Mouse (Mus musculus): ENCODE measurements around the gene Ccdc93.

The Ccdc93 gene

DNA sequence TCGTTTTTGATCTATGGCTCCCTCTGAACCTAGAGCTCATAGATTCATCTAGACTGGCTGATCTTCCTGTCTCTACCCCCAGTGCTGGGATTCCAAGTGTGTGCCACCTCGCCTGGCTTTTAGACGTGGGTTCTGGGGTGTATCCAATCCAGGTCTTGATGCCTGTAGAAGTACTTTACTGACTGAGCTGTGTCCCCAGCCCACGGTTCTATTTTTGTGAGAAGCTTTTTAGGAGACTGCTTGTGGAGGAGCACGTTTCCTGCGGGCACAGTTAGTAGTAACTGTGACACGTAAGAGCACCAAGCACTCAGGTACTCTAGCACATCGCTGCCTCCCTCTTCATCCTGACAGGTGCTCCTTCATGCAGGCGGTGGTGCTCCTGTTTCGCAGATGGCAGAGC is 16.4 kb downstream of the Ccdc93 start:
- DNase-seq (ENCODE audit: low read depth, low spot score), result no peak

DNA sequence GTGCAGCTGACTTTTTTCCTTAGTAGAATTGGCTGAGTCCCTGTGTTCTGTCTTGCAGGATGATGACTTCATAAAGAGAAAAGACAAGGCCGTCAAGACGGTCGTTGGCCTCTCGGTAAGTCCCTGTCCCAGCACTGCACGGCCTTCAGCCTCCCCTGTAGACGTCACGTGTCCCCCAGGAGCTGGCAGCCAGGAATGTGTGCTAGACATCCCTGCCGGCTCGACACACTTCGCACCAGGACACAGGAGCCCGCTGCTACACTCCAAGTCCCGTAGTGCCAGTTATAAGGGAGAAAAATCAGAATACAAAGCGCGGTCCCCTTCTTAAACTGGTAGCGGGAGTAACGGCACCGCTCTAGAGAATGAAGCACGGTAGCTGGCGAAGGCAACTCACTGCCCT is 17.3 kb downstream of the Ccdc93 start:
- DNase-seq (ENCODE audit: low read depth, low spot score), result no peak

DNA sequence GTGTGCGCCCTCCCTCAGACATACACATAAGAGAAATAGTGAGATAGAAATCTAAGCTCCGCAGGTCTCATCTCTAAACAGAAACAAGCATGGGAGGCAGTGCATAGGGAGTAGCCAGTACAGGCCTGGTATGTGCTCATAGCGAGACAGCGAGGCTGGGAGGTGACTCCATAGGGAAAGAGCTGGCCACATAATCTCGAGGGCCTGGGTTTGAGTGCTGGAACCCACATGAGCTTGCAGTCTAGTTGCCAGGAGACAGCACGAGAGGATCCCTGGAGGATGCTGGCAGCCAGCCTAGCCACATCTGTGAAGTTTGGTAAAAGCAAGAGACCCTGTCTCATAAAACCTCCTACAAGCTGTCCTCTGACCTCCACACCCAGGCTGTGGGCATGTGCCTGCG is 20.2 kb downstream of the Ccdc93 start:
- no peak for DNase-seq (ENCODE audit: low read depth, low spot score)

DNA sequence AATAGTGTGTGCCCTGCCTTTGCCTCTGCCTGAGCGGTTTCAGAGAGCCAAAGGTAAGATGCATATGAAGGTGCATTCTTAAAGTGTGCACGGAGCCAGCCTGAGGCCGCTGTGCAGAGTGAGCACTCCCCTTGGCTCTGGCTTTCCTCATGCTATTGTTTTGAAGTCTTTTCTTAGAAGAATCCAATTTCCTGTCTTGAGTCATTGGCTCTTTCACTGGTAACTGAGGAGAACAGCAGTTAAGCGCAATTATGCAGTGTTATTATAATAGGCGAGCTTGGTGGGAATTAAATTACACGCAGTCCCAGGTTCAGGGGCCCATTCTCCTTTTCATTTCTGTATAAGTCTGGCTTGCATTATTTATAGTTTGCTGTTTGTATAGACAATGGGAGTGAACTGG is 21.6 kb downstream of the Ccdc93 start:
- DNase-seq (ENCODE audit: low read depth, low spot score), result no peak

DNA sequence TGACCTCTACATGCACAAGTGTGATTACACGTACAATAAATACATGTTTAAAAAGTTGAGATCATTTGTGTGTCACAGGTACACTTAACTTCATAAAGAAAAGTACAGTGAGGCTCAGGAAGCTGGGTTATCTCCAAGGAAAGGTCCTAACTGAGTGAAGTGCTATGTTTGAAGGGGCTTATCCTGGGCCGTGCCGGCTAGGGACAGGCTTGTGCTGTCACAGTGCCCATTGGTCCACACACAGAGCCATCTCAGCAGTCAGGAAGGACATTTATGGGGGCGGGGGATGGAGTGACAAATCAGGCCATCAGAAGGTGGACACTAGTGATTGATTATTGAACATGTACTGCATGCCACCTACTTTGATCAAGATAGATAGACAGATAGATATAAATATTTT is 22.2 kb downstream of the Ccdc93 start:
- DNase-seq (ENCODE audit: low read depth, low spot score), result no peak

DNA sequence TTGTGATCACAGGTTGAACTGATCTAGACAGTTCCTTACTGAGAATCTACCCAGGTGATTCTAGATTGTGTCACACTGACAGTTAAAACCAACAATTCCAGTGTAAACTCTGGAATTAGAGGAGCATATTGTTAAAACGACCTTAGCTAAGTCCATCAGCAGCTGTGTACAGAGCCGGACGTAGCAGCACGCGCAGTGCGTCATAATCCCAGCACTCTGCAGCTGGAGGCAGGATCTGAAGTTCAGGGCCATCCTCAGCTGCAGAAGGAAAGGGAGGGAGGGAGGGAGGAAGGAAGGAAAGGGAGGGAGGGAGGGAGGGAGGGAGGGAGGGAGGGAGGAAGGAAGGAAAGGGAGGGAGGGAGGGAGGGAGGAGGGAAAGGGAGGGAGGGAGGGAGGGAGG is 24.1 kb downstream of the Ccdc93 start:
- DNase-seq (ENCODE audit: low read depth, low spot score), result no peak

DNA sequence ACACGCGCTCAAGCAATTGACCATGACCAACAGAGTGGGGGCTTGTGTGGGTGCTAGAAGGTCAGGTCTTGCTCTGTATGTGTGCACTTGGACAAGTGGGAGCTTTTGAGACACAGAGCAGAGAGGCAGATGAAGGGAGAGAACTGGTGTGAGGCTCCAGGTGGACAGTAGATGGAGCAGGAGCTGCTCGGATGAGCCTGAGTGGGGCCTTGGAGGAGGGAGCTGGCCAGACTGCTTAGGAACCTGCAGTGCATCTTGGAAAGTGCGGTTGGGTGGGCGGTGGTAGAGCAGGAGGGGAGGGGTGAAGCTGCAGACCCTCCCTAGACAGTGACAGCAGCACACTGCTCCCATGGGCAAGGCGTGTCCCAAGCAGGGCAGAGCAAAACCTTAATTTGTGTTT is 29.2 kb downstream of the Ccdc93 start:
- no peak for DNase-seq (ENCODE audit: low read depth, low spot score)

DNA sequence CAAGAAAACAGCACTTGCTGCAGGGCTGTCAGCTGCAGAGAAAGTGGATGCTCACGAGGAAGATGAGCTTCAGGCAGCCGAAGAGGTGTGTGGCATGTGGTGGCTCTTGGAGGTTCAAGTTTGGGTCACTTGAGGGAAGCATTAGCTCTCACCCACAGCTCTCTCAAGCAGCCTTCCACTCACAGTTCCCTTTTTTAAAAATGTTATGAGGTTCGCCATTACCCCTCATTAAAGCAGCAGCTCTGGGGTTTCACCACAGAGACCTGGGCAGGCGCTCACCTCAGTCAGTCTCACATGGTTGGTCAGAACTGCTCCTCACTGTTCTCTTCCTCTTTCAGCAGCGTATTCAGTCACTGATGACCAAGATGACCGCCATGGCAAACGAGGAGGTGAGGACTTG is 31.0 kb downstream of the Ccdc93 start:
- DNase-seq (ENCODE audit: low read depth, low spot score), result no peak

DNA sequence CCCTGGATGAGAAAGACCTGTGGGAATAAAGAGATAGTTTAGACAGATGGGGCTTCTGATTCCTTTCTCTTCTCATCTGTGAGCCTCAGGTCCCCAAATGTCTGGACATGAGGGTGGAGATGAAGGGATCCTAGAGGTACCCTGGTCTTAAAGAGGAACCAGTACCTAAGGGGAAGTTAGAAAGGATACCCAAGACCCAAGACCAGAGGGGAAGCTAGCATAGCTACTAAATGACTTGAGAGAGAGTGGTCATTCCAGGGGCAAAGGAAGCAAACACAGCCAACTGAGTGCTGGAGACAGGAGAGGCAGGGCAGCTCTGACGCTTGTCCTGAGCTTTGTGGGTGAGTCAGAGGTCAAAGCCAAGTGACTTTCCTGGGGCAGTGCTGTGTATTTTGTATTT is 31.8 kb downstream of the Ccdc93 start:
- DNase-seq (ENCODE audit: low read depth, low spot score), result no peak

DNA sequence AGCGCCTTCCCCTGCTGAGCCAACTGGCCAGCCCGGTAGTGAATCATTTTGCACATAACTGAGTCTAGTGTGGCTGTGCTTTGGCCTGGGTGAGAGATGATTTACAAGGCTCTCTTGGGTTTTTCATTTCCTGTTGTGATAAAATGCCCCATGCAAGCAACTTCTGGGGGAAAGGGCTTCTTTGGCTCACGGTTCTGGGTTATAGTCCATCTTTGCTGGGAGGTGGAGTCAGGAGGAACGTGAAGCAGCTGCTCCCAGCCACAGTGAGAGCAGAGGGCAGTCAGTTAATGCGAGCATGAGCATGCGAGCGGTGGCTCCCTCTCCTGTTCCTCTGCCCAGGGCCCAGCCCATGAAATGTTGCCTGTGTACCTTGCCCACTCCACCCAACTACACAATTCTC is 33.0 kb downstream of the Ccdc93 start:
- no peak for DNase-seq (ENCODE audit: low read depth, low spot score)

DNA sequence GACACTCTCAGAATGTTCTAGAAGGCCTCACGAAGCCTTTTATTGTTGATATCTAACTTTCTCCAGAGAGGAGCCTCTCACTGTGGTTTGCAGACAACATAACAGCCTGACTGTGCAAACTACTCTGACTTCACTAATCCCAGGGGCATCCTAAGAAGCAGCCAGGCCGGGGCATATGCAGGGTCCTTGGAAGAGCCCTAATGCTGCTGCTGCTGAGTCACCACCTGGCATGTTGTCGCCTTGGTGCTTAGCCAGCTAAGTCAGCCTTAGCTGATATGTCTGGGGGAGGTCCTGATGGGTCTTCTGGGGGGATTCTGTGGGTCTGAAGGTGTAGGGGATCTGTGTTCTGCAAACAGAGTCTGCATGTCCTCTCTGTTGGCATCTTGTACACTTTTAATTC is 35.4 kb downstream of the Ccdc93 start:
- no peak for DNase-seq (ENCODE audit: low read depth, low spot score)

DNA sequence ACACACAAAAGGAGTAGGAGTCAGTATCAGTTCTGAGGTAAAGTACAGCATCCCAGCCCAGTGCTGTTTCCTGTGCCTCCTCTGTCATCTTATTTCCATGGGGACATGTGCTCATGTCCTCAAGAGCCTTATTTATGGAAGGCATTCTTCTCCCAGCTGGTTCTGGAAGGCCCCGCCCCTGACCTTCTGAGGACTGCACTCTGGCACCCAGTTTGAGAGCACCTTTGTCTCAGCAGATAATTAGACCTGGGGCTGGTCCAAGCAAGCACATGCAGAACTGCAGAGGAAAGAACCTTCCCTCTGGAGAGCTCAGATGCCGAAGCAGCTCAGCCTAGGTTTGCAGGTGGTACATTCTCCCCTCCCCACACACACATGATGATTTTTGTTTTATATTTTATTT is 37.4 kb downstream of the Ccdc93 start:
- DNase-seq (ENCODE audit: low read depth, low spot score), result no peak

DNA sequence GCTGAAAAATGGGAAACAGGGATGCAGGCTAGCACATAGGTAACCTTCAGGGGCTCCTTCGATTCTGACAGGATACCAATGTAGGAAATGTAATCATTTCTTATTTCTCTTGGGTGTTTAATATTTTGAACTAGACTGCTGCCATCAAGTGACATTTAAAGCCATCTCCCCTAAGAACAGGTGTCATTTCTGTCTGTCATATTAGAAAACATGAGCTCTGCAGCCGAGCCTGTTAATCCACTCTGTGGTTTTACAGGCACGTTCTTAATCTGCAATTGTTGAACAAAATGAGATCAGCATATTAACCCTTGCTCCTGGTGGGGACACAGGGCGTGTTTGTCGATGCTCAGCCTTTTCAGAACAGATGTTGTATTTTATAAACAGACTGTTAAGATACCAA is 40.7 kb downstream of the Ccdc93 start:
- DNase-seq (ENCODE audit: low read depth, low spot score), result no peak

DNA sequence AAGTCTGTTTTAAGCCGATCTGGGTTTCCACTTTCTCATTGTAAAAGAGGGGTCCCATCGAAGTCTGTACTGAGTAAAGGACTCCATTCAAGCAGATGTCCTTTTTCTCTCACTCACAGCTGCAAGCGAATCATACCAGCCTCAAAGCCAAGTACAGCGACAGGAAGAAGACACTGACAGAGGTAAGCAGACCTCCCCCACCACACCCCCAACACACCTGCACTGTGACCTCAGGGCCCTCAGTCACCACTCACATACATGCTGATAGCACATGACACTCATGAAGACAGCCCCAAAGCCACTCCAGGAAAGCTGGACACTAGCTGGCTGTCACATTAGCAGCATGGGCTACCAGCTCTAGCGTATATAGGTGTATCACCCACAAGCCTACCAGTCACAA is 46.9 kb downstream of the Ccdc93 start:
- no peak for DNase-seq (ENCODE audit: low read depth, low spot score)

DNA sequence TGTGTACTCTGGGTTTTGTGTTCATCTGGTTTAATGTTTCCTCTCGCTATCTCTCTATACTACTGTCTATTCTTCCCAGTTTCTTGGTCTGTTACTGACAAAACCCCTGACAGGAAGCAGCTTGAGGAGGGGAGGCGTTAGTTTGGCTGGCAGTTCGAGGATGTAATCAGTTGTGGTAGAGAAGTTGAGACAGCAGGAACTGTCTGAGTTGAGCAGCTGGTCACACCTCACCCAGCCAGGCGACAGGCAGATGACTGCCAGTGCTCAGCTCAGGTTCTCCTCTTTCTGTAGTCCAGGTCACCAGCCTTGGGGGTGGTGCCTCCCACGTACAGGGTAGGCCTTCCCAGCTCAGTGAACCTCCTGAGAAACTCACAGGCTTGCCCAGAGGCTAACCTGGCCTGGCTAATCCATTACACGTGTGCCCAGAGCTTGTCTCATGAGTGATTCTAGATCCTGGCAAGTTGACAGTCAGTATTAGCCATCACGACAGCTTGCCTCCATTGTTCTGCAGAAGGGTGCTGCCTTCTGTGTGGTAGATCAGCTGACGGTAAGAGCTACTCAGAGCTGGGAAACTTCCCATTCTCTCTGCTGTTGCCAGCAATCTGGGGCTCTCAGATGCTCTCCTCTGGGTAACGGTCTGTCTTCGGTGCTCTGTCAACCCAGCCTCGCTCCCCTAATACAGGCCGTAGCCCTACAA is 47.6 kb downstream of the Ccdc93 start:
- no peak for DNase-seq (ENCODE audit: low read depth, low spot score)

DNA sequence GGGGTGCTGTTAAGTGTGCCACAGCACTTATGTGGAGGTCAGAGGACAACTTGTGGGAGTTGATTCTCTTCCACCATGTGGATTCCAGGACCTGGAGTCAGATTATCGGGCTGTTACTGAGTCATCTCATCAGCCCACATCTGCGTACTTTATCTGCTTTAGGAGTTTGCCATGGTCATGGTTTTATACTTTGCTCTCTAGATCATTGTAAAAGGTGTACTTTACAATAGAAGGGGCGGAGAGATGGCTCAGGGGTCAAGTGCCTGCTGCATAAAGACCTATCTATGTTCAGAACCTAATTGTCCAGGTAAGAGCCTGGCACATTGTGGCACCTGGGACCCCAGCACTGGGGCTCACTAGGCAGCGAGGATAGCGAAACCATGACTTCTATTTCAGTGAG is 48.6 kb downstream of the Ccdc93 start:
- no peak for DNase-seq (ENCODE audit: low read depth, low spot score)

DNA sequence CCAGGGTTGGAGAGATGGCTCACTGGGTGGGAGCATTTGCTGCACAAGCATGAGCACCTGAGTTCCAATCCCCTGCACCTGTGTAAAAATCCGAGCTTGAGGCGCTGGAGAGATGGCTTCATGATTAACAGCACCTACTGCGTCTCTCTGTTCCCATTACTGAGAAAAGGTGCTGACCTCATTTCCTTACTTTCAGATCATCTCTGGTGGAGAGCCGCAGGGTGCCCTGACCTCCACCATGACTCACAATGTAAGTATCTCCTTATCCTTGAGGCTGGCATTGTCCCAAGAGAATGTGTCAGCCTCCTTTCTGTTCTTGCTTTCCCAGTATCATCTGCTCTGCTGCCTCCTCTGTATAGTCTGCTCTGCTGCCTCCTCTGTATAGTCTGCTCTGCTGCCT is 52.2 kb downstream of the Ccdc93 start:
- DNase-seq (ENCODE audit: low read depth, low spot score), result no peak

DNA sequence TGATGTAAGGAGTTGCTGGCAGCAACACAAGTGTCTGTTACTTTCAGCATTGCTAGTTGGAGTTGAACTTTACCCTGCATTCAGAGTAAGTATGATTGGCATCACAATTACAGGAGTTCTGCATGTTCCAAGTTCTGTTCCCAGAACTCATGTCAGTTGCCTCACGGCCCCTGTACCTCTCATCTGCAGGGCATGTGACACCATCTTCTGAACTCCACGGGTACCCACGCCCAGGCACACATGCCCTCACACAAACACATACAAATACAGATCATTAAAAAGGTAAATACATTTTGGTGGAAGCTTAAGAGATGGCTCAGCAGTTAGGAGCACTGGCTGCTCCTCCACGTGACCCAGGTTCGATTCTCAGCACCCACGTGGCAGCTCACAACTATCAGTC is 56.0 kb downstream of the Ccdc93 start:
- no peak for DNase-seq (ENCODE audit: low read depth, low spot score)

DNA sequence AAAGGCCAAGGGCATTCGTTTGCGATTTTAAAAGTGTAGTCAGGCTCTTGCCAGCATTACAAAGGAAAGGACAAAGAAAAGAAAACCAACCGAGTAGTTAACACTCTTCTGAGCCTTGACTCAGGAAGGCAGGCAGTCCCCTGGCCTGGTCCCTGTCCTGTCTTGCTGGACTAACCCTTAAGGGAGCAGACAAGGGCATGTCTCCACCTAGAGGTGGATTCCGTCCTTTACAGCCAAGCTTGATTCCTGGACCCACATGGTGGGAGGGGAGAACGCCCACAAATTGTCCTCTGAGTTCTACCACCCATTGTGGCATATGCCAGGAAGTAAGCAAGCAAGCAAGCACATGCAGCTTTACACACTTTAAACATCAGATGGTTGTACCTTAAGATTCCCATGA is 59.4 kb downstream of the Ccdc93 start:
- no peak for DNase-seq (ENCODE audit: low read depth, low spot score)

DNA sequence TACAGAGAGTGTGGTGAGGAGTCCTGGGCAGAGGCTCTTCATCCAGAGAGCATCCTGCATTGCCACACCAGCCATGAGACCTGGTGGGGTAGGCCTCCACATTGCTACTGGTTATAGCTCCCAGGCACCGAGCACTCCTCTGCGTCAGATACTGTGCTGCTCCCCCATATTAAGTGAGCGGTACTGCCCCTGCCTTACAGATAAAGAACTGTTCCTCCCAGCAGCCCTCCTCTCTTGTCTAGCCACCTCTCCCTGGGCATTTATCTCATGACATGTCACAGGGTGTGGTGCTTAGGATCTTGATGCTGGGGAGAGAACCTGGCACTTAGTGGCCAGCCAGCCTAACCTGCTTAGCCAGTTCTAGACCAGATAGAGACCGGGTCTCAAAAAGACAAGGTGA is 66.2 kb downstream of the Ccdc93 start:
- no peak for DNase-seq (ENCODE audit: low read depth, low spot score)

DNA sequence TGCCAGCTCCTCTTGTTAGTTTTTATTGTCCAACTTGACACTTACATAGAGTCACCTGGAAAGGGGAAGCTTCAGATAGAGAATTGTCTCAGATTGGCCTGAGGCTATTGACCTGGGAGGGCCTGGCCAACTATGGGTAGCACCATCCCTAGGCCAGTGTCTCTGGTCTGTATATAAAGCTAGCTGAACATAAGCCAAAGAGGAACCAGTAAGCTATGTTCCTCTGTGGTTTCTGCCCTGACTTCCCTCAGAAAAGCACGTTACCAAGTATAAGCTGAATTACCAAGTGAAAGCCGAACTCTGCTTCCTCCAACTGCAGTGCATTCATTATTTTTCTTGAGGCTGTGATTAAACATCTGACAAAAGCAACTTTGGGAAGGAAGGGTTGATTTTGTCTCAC is 77.9 kb downstream of the Ccdc93 start:
- no peak for DNase-seq (ENCODE audit: low read depth, low spot score)

DNA sequence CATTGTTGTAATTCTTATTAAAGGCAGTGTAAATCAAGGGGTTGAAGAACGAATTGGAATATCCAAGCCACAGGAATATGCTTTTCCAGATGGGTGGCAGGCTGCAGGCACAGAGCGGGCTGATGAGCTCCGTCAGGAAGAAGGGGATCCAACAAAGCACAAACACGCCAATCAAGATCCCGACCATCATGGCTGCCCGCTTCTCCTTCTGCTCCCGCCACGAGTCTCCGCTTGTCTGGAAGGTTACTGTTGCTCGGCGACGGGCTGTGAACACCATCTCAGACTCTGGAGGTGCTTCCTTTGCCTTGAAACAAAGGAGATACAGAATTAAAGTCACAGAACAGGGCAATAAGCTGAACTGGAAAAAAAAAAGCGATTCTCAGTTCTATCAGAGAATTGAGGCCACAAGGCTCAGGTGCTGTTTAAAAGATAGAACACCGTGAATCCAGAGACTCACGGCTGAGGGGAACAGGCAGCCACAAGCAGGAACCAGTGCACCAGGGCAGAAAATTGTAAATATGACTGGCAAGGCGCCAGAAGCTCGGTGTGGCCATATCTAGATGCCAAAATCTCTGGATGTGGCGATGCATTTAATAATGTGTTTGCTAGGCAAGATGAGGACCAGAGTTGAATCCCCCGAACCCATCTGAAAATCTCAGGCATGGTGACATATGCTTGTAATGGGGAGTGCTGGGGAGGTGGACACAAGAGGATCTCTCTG is 79.7 kb downstream of the Ccdc93 start:
- no peak for DNase-seq (ENCODE audit: low read depth, low spot score)

DNA sequence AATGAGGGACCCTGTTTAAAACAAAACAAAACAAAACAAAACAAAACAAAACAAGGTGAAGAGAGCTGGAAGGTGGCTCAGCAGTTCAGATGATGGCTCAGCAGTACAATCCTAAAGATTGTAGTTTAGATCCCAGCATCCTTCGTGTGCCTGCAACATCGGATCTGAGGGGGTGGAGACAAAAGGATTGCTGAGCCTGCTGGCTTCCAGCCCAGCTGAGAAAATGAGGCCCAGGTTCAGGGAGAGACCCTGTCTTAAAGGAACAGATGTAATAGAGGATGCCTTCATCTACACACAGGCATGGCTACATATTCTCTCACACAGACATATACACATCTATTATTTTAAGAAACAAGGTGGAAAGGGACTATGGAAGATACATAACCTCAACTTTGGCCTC is 80.3 kb downstream of the Ccdc93 start:
- DNase-seq (ENCODE audit: low read depth, low spot score), result no peak

DNA sequence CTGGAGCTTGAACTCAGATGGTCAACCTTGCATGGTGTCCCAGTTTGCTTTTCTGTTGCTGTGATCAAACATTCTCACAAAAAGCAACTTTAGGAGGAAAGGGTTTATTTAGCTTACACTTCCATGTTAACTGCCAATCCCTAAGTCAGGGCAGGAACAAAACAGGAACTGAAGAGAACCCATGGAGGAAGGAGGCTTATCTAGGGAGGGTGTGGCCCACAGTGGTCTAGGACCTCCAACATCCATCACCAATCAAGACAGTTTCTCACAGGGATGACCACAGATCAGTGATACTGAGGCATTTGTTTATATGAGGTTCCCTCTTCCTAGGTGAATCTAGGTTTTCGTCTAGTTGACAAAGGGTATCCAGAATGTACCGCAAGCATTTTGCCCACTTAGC is 81.1 kb downstream of the Ccdc93 start:
- DNase-seq (ENCODE audit: low read depth, low spot score), result no peak
